Mouse (Mus musculus) heart, postnatal 14 days (tissue): ENCODE measurements around the gene Flnb. TPM values are rescaled to one million over a fixed set of nuclear protein-coding genes. Genes with fewer than 3 reads are reported as not detected.

Experiments
- DNase-seq, 2 experiments: peaks; one replicate each; pipeline ENCODE4 v3.0.0; 2021 to 2022
- intact Hi-C: fragments of 180-260 bp; cut with DNase I; formaldehyde crosslinking; loops from one replicate; pipeline ENCODE4 v1.15.1; 2025
- long read RNA-seq, 2 experiments: library from polyadenylated mRNA; stranded (forward); transcript quantifications; one replicate each; pipeline ENCODE4 v2.0.0; 2021
- total RNA-seq, 2 experiments: library from RNA; stranded (reverse); gene quantifications; 2 replicates each; pipeline ENCODE4 v1.2.3; 2021

Flnb gene
- total RNA-seq: 10 to 100 TPM; 32.5 to 36.3 TPM
- long read RNA-seq, experiment 1, partial matches to known transcripts: 5 of 8 reads
- long read RNA-seq, experiment 1, other reads (novel, unspliced or antisense): 3 of 8 reads
- long read RNA-seq, experiment 2, full-length matches to known transcripts: 1 of 8 reads
- long read RNA-seq, experiment 2, partial matches to known transcripts: 5 of 8 reads
- long read RNA-seq, experiment 2, other reads (novel, unspliced or antisense): 2 of 8 reads

GRCm38 (mm10) chr14:7817770-7818462, at the start of gene Flnb:
Flnb (plus strand) TSS chr14:7817957.
- DNase-seq: peak; percentile 97 to 98
- intact Hi-C loops: loop anchor here (2.0 to 10.0 kb wide), 5 partner anchors 49 to 177 kb away; partner anchors contain the start of gene Dnase1l3

DNA sequence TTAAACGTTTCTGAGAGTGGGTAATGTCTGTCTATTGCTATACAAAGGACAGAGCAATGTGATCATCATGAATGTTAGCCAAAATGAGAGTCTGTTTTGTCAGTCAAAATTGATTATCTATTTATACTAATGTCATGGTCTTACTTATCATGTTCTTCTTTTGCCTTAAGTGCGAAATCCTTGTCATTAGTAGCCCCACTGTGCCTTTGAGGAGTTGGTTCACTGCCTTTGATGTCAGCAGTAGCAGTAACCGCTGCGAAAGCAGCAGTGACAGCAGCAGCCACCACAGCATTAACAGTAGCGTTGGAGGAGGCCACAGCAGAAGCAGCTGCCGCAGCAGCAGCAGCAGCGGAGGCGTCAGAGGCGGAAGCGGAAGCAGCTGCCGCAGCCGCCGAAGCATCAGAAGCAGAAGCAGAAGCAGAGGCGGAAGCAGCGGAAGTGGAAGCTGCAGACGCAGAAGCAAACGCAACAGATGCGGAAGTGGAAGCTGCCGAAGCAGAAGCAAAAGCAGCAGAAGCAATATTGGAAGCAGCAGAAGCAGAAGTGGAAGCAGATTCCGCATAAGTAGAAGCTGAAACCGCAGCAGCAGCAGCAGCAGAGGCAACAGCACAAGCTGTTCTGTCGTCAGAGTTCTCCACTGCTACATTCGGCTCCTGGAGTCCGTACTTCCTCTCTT, 43.9 kb upstream of the Flnb start:
- intact Hi-C loops: no loop called here
- peak; percentile 57 to 64 for DNase-seq

DNA sequence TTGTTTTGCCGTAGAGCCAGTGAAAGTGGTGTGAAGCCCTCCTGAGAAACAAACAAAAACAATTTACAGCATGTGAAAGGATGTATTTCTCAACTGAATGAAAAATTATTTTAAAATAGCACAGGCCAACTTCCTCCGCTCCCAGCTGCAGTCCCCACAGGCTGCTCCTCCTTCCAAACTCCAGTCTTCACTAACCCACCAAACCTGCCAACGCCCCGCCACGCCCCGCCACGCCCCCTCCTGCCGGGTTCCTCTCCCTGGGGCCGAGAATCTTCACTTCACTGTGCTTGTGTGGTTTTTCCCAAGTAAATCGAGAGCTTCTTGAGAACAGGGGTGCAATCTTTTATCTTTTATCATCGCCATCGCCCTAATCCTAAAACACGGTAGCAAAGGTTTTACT, 31.7 kb upstream of the Flnb start:
- DNase-seq: no peak
- intact Hi-C loops: no loop called here

GRCm38 (mm10) chr14:7789266-7790030, 28.3 kb upstream of the Flnb start:
- intact Hi-C loops: no loop called here
- DNase-seq: peak; percentile 40

GRCm38 (mm10) chr14:7791061-7791531, 26.7 kb upstream of the Flnb start:
- intact Hi-C loops: no loop called here
- DNase-seq: no peak

GRCm38 (mm10) chr14:7791532-7792159, 26.1 kb upstream of the Flnb start, which contains the start of gene Gm26661:
Gm26661 (plus strand) TSS chr14:7791587.
- intact Hi-C loops: no loop called here
- peak; percentile 45 to 66 for DNase-seq

GRCm38 (mm10) chr14:7795961-7796360, 21.8 kb upstream of the Flnb start:
- no peak for DNase-seq
- intact Hi-C loops: no loop called here

DNA sequence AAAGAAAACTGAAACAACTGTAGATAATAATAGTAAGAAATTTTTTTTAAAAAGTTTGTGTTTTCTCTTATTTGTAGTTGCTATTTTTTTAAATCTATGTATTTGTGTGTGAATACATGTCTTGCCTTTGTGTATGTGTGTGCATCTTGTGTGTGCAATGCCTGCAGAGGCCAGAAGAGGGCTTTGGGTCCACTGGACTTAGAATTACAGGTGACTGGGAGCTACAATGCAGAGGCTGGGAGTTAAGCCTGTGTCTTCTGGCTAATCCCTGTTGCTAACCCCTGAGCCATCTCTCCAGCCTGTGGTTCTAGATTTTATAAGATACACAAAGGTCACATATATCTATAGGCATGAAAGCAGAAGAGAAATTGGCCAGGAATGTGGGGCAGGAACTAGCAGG, 17.1 kb upstream of the Flnb start:
- intact Hi-C loops: loop anchor here (5.0 kb wide), 1 partner anchor 33 kb away; no protein-coding TSS in a partner anchor
- DNase-seq: no peak

GRCm38 (mm10) chr14:7801831-7802230, 15.9 kb upstream of the Flnb start:
- DNase-seq: peak in 1 of 2 experiments; percentile 67
- intact Hi-C loops: loop anchor here (5.0 kb wide), 1 partner anchor 35 kb away; no protein-coding TSS in a partner anchor

GRCm38 (mm10) chr14:7803874-7804557, 13.7 kb upstream of the Flnb start:
- no peak for DNase-seq
- intact Hi-C loops: loop anchor here (5.0 kb wide), 1 partner anchor 37 kb away; no protein-coding TSS in a partner anchor

DNA sequence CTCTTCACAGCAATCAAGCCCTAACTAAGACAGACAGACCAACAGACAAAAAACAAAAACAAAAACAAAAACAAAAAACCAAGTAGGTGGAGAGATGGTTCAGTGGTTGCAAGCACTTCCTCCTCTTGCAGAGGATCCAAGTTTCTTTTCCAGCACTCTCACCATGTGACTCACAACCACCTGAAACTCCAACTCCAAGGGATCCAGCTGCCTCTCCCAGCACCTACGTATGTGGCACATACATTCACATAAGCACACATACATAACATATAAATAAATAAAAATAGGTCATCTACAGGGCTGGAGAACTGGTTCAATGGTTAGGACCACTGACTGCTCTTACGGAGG, 13.2 kb upstream of the Flnb start:
- intact Hi-C loops: loop anchor here (5.0 kb wide), 1 partner anchor 37 kb away; no protein-coding TSS in a partner anchor
- no peak for DNase-seq

DNA sequence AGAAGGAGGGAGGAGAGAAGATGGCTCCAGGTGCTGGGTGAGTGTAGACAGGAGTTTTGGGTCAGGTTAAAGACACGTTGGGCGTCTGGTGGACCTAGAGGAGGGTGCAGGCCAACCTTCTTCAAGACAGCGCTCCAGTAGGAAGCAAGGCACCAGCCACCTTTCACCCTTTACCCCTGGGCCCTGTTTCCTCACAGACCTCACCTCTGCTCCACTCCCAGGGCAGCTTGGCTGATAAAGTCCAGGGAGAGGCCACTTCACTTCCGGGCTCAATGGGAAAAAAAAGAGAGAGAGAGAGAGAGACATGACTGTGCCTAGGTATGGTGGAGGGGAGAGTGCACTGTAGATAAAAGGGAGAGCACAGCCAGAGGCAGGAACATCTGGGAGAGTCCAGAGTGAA, 10.0 kb upstream of the Flnb start:
- intact Hi-C loops: no loop called here
- DNase-seq: no peak

GRCm38 (mm10) chr14:7808501-7808981, 9.2 kb upstream of the Flnb start:
- DNase-seq: no peak

DNA sequence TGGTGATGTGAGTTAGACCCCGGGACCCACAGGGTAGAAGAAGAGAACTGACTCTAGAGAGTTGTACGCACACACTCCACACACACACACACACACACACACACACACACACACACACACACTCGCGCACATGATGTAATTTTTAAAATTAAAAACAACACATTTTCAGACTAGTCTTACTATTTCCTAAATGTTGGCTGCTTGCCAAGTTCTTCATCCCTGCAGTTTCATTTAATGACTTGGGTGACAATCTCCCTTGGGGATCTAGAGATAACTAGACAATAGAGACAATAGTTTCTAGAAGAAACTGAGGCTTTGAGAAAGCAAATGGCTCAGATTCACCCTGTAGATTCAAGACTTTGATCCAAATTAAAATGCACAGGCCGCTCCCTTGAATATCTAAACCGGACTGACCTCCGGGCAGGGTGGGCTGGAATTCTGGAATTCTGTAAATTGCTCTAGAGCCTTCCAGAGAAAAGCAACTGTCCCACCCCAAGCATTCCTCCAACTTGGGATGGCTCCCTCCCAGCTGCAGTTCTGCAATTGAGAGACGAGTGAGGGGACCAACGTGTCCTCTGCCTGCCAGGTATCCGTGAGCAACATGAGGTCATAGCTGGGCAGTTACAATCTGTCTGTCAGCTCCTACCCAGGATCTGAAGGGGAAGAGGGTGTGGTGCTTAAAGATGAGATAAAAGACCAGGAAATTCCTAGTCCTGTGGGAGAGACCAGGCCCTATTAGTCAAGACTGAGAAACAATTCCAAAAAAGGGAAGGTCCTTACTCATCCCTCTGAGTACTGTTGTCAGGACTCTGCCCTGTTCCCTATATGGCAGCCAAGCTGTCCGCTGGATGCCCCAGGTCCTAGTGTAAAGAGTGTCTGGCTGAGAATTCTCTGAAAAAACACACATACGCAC, 8.5 kb upstream of the Flnb start:
- DNase-seq: no peak
- intact Hi-C loops: no loop called here

More at GRCm38 (mm10) chr14:7808501-7808981, 9.2 kb upstream of the Flnb start:
- intact Hi-C loops: no loop called here

- DNase-seq: no peak
- intact Hi-C loops: loop anchor here (1.0 to 10.0 kb wide), 6 partner anchors 34 to 176 kb away; partner anchors contain the start of gene Dnase1l3
These were observed 835 bp downstream of the Flnb start for GRCm38 (mm10) chr14:7818463-7819121.

DNA sequence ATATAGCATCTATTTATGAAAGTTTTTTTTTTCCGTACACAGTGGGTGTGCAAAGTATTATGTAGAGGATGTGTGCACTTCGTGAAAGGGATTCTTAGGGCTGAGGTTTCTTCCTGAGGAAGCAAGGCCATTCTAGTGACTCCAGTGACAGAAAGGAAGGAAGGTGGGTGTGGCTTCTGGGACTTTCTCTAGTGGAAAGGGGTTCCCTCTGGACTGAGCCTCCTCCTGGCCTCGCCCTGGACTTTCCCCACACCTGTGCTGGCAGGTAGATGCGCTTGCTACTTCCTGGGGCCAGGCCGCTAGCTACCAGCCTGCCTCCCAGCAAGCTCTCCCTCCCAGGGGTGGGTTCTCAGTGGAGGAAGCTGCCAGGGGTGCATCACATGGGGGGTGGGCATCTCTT, 1.7 kb downstream of the Flnb start:
- DNase-seq: no peak
- intact Hi-C loops: loop anchor here (1.0 to 10.0 kb wide), 6 partner anchors 33 to 175 kb away; partner anchors contain the start of gene Dnase1l3

DNA sequence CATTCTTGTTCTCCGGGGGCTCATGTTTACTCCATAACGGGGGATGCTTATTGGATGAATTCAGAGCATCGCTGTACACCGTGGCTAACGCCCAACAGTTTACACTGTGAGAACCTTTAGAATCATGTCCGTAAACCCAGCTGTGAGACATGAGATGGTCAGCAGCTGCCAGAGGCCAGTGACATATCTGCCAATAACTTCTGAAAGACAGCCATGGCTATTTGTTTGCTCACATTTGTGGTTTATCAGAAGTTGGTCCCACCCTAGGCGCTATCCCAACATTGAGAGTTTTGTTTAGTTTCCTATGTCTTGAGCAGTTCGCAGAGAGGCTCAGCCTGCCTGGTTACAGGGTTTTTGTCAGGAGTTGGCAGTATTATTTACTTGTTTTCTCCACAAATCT, 3.6 kb downstream of the Flnb start:
- DNase-seq: no peak
- intact Hi-C loops: no loop called here
